Mouse (Mus musculus): ENCODE data around the gene Ackr3.

DNA sequence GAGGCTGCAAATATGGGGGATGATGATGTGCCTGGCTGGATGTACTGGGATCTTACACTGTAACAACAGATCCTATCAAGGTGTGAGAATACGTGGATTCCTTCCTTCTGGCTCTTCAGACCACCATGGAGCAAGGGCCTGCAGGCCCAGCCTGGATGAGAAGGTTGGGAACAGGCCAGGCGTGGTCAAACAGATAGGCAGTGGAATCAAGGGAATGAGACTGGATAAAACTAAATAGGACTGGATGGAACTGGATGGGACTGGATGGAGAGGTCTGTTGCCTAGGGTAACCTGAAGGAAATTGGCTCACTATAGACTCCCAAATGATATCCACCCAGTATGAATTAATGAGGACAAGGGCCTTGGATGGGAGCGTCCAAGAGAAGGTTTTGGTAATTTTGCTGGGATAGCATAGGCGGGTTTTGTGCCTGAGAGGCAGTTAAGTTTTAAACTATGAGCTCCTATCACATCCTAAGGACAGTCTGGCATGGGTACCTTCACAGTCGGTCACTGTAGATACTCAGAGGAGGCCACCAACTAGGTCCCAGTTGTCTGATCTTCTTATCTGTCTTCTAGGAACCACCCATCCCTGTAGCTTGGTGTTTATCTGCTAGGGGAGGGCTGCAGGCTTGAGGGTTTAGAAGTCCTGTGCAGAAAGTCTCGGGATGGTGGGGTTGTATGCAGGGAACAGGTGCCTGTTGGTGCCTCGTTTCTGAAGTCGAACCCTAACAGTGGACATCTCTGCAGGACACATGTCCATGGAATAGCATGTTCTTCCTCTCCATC lies 44.2 kb downstream of the Ackr3 start:
- TF ChIP-seq POLR2A (IDR thresholded peaks at IDR 0.05; ENCODE audit: insufficient read length, low read depth): no peak
- TF ChIP-seq CEBPB (IDR thresholded peaks at IDR 0.05; ENCODE audit: insufficient read depth, poor library complexity, severe bottlenecking): no peak
- no peak for TF ChIP-seq POLR2AphosphoS2 (IDR thresholded peaks at IDR 0.05; ENCODE audit: insufficient read length, low read depth)
- no peak for TF ChIP-seq MAX (IDR thresholded peaks at IDR 0.05; ENCODE audit: low read depth)
- no peak for TF ChIP-seq E2F4 (IDR thresholded peaks at IDR 0.05; ENCODE audit: insufficient read depth)

All from myocyte (in vitro differentiated cells).